Mouse (Mus musculus): ENCODE measurements at regions not wholly inside any gene's neighbourhood (a gene's known extent, or its start where the extent isn't known, plus 50 kb on each side); places are given as distances from the start of the nearest gene placed in this dataset.

- DNase-seq (ENCODE audit: low spot score), result no peak
Measured at GRCm38 (mm10) chrX:21558318-21558717, 74.0 kb downstream of the Agtr2 start.

- DNase-seq (ENCODE audit: low spot score), result peak; percentile 37
Measured at GRCm38 (mm10) chrX:21566669-21567068, 82.3 kb downstream of the Agtr2 start.

- DNase-seq (ENCODE audit: low spot score), result peak; percentile 44
Measured at GRCm38 (mm10) chrX:21567530-21567929, 83.2 kb downstream of the Agtr2 start.

- DNase-seq (ENCODE audit: low spot score), result peak; percentile 2
Measured at GRCm38 (mm10) chrX:21567971-21568370, 83.6 kb downstream of the Agtr2 start.

GRCm38 (mm10) chrX:21579945-21580344 lies 95.6 kb downstream of the Agtr2 start:
- no peak for DNase-seq (ENCODE audit: low spot score)

- no peak for DNase-seq (ENCODE audit: low spot score)
Measured at GRCm38 (mm10) chrX:21586030-21586429, 101.7 kb downstream of the Agtr2 start.

- no peak for DNase-seq (ENCODE audit: low spot score)
Measured at GRCm38 (mm10) chrX:21589811-21590210, 105.5 kb downstream of the Agtr2 start.

Measured in heart, adult 8-10 months (tissue).